Mouse (Mus musculus): ENCODE measurements around the gene H2-Q10. TPM values are rescaled to one million over a fixed set of nuclear protein-coding genes. Genes with fewer than 3 reads are reported as not detected.
"Not testable (repeated sequence)": the region's sequence is repeated elsewhere in the genome, so short reads cannot be mapped to it uniquely, and the experiment has no call there.

The H2-Q10 gene
- polyA plus RNA-seq, 1 experiment from 2014 or later, result not detected

DNA sequence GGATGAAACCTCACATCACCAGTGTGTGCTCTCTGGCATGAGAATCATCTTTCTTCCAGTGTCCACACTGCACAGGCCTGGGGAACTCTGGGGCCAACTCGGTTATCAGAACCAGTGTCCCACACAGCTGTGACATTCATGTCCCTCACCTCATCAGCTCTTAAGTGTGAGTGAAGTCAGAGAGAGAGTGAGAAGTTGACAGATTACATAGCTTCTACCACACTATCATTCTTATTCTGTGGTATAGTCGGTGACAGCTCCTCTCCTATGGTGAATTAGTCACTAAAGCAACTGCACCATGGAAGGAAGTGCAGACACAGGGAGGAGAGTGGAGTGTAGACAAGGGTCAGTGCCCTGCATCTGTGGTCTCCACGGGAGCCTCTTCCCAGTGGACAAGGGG lies 953 bp upstream of the H2-Q10 start:
- not testable (repeated sequence) for ATAC-seq

DNA sequence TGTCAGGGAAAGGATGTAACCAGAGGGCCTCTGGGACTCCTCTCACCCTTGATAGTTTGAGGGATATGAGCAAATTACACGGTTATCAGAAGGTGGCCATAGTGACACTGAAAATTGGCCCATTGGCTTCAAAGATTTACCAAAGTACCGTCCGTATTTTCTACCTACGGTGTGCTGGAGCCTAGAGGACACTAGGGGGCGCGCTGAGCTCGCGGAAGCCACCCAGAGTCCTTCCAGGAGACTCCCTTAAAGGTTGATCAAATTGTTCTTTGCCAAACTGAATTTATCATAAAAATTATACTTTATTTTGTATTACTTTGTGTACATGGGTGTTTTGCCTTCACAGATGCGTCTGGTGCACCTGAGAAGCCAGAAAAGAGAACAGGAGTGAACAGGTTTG lies 14.2 kb downstream of the H2-Q10 start:
- 0 out of 2 replicates have a peak, but pooled peaks cover 2% of the 10 kb centered on the region for H3K4me1 ChIP-seq
- no peak for ATAC-seq
- no peaks in the 10 kb centered on the region for H3K9me3 ChIP-seq (replicated peaks)
- no peak overlapping the region for H3K9ac ChIP-seq
- no peaks in the 10 kb centered on the region for H3K27me3 ChIP-seq
- no peaks in the 10 kb centered on the region for H3K36me3 ChIP-seq (ENCODE audit: poor library complexity, severe bottlenecking)
- no peak overlapping the region for H3K4me2 ChIP-seq
- WGBS, result under 1% methylated on average over 9 of the region's 9 CpGs
- no peak overlapping the region for H3K27ac ChIP-seq
- H3K4me3 ChIP-seq, result no peak overlapping the region

More for the DNA sequence above, 953 bp upstream of the H2-Q10 start:
- peaks cover 45% of the 10 kb centered on the region for H3K27me3 ChIP-seq
- H3K4me3 ChIP-seq; H3K9me3 ChIP-seq (replicated peaks); H3K9ac ChIP-seq; H3K4me2 ChIP-seq; H3K27ac ChIP-seq; H3K36me3 ChIP-seq (ENCODE audit: poor library complexity, severe bottlenecking): not testable (repeated sequence)
- WGBS, result 74% methylated on average over 3 of the region's 3 CpGs
- peaks cover 11% of the 10 kb centered on the region for H3K4me1 ChIP-seq

DNA sequence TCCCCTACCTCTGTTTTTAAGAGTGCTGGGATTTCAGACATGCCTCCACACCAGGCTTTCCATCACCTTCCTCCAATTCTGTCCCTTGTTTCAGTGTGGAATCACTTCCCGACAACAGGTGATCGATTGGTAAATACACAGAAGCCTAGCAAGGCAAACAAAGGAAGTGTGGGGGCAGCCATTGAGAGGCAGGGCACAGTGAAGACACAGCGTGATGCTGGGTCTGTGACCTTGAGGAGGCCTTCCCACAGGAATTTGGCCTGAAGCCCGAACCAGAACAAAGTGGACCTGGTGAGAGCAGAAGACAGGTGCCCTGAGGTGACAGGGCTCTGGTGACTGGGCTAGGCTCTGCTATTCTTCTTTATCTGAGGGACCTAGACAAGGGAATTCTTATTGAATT lies 15.8 kb downstream of the H2-Q10 start:
- Histone ChIP-seq H3K9me3 (replicated peaks) (no peaks in the 10 kb centered on the region), H3K4me3 (no peak overlapping the region), H3K9ac (no peak overlapping the region), H3K4me1 (0 out of 2 replicates have a peak, but pooled peaks cover 2% of the 10 kb centered on the region), H3K4me2 (no peak overlapping the region), H3K27me3 (no peaks in the 10 kb centered on the region), H3K36me3 (ENCODE audit: poor library complexity, severe bottlenecking) (no peaks in the 10 kb centered on the region), H3K27ac (no peak overlapping the region)
- ATAC-seq, result no peak
- 30% methylated on average over 4 of the region's 4 CpGs for WGBS

DNA sequence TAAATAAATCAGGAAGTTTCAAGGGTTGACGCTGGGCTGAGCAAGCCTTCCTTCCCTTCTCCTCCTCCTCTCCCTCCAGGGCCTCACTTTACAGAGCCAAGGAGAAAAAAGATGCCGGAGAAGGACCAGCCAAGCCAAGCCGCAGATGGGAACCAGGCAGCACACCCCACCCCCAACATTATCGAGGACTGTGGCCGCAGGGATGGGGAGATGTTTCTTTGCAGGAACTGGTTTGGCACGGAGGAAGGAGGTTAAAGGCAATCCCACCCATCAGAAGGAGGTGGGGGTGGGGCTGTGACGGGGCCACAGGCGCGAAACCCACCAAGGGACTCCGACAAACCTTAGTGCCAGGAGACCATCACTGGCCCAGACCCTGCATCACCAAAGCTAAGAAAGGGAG lies 16.8 kb downstream of the H2-Q10 start:
- Histone ChIP-seq H3K4me3 (no peak overlapping the region), H3K9ac (no peak overlapping the region), H3K36me3 (ENCODE audit: poor library complexity, severe bottlenecking) (no peaks in the 10 kb centered on the region), H3K27me3 (no peaks in the 10 kb centered on the region), H3K27ac (no peak overlapping the region), H3K4me1 (0 out of 2 replicates have a peak, but pooled peaks cover 2% of the 10 kb centered on the region), H3K4me2 (no peak overlapping the region), H3K9me3 (replicated peaks) (no peaks in the 10 kb centered on the region)
- ATAC-seq, result no peak
- WGBS, result 72% methylated on average over 10 of the region's 10 CpGs

DNA sequence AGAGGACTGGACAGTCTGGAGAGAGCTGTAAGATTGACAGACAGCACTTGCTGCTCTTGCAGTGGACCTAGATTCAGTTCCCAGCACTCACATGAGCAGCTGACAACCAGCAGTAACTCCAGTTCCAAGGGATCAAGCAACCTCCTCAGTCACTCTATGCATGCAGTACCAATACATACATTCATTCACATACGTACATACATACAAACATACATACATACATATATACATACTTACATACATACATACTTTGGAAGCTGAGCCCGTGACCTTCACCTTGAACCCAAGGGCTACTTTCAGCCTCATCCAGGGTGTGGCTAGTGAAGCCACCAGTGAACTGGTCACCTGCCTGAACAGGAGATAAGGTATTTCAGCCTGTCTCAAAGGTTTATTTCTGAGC lies 18.2 kb downstream of the H2-Q10 start:
- H3K9me3 ChIP-seq (replicated peaks), result no peaks in the 10 kb centered on the region
- no peak for ATAC-seq
- H3K4me1 ChIP-seq, result 0 out of 2 replicates have a peak, but pooled peaks cover 2% of the 10 kb centered on the region
- 92% methylated on average over 2 of the region's 2 CpGs for WGBS
- no peaks in the 10 kb centered on the region for H3K36me3 ChIP-seq (ENCODE audit: poor library complexity, severe bottlenecking)
- H3K27me3 ChIP-seq, result no peaks in the 10 kb centered on the region
- no peak overlapping the region for H3K4me3 ChIP-seq
- H3K27ac ChIP-seq, result no peak overlapping the region
- H3K9ac ChIP-seq, result no peak overlapping the region
- no peak overlapping the region for H3K4me2 ChIP-seq

DNA sequence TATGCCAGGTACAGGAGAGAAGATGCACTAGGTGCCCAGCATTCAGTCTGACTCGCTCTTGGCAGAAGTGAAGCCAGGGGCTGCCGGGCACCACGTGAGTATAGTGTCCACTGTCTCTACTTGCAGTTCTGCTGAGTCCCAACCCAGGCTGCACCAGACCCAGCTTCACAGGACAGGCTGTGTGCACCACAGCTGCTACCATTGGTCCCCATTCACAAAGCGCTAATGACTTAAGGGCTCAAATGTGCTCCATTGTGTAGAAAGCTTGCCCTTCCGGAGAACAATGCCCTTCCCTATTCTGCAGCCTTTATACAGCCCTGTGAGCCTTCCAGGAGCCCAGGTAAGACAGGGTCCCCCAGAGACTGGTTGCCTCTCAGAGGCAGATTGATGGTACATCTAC lies 20.4 kb downstream of the H2-Q10 start:
- no peak for ATAC-seq
- Histone ChIP-seq H3K27me3 (no peaks in the 10 kb centered on the region), H3K9ac (no peak overlapping the region), H3K36me3 (ENCODE audit: poor library complexity, severe bottlenecking) (no peaks in the 10 kb centered on the region), H3K4me3 (no peak overlapping the region), H3K9me3 (replicated peaks) (no peaks in the 10 kb centered on the region), H3K27ac (no peak overlapping the region), H3K4me1 (0 out of 2 replicates have a peak, but pooled peaks cover 2% of the 10 kb centered on the region), H3K4me2 (no peak overlapping the region)
- WGBS, result 29% methylated on average over 5 of the region's 5 CpGs

DNA sequence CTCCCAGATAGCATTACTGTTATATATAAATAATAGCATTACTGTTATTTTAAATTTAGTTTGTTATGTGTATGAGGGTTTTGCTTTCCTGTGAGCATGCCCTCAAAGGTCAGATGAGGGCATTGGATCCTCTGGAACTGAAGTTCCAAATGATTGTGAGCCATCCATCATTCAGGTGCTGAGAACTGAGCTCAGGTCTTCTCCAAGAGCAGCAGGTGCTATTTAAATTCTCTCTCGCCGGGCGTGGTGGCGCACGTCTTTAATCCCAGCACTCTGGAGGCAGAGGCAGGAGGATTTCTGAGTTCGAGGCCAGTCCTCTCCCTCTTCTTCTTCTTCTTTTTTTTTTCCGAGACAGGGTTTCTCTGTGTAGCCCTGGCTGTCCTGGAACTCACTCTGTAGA lies 27.2 kb downstream of the H2-Q10 start:
- no peaks in the 10 kb centered on the region for H3K4me1 ChIP-seq
- H3K27ac ChIP-seq, result no peak overlapping the region
- no peak overlapping the region for H3K9ac ChIP-seq
- no peak for ATAC-seq
- no peak overlapping the region for H3K4me2 ChIP-seq
- no peaks in the 10 kb centered on the region for H3K36me3 ChIP-seq (ENCODE audit: poor library complexity, severe bottlenecking)
- no peaks in the 10 kb centered on the region for H3K27me3 ChIP-seq
- WGBS, result 96% methylated on average over 7 of the region's 7 CpGs
- H3K4me3 ChIP-seq, result no peak overlapping the region
- no peaks in the 10 kb centered on the region for H3K9me3 ChIP-seq (replicated peaks)

DNA sequence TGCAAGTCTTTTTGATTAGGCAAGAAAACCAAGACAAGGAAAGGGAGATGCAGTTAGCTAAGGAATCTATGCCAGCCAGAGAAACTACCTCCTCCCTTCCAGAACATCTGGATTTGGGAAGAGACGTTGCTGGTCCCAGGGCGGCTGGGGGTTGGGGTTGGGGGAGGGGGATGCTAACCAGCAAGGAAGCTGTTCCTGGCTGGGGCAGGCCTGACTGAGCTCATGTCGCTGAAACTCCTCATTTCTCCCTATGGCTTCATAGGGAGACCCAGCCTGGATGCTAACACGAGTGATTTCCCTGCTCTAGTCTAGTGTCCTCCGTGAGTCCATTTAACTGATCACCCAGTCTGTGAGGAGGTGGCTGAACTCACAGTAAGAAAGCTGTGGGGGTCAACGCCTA lies 32.3 kb downstream of the H2-Q10 start:
- no peak overlapping the region for H3K9ac ChIP-seq
- no peaks in the 10 kb centered on the region for H3K4me1 ChIP-seq
- H3K9me3 ChIP-seq (replicated peaks), result no peaks in the 10 kb centered on the region
- no peak for ATAC-seq
- no peaks in the 10 kb centered on the region for H3K36me3 ChIP-seq (ENCODE audit: poor library complexity, severe bottlenecking)
- H3K4me3 ChIP-seq, result no peak overlapping the region
- 4% methylated on average over 6 of the region's 6 CpGs for WGBS
- H3K27ac ChIP-seq, result no peak overlapping the region
- no peak overlapping the region for H3K4me2 ChIP-seq
- peaks cover 34% of the 10 kb centered on the region for H3K27me3 ChIP-seq

DNA sequence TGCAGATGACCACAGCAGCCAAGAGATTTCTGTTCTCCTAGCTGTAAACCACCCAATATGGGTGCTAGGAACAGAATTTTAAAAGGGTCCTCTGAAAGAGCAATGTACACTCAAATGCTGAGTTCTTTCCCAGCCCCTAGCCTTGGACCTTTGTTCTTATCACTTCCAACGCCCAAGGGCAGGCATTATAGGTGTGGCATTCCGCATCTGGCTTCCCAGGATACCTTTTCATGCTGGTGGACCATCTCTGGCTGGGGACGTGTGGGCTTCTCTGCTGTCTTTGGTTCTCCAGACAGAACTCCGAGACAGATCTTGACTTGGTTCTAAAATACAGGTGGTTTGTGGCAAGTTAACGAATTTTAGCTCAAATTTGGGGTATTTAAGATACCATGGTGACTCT lies 32.9 kb downstream of the H2-Q10 start:
- Histone ChIP-seq H3K4me2 (no peak overlapping the region), H3K9me3 (replicated peaks) (no peaks in the 10 kb centered on the region), H3K27ac (no peak overlapping the region), H3K36me3 (ENCODE audit: poor library complexity, severe bottlenecking) (no peaks in the 10 kb centered on the region), H3K9ac (no peak overlapping the region), H3K4me3 (no peak overlapping the region), H3K27me3 (peaks cover 39% of the 10 kb centered on the region), H3K4me1 (no peaks in the 10 kb centered on the region)
- no peak for ATAC-seq
- WGBS, result 50% methylated on average over 5 of the region's 5 CpGs

DNA sequence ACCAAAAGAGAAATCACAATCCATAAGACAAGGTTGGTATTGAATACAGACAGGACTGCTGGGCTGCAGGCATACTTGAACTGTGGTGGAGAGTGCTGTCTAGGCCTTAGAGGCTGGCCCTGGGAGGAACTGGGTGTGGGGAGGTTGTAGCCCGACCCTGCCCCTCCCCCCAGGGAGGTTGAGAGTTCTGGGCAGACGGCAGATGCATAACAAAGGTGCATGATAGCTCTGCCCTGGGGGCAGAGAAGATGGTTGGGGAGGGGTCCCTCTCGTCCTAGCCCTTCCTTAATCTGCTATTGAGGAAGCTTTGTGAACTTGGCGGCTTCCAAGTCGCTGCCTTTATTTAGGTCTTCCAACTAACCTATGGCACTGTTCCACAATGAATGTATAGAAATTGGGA lies 34.0 kb downstream of the H2-Q10 start:
- Histone ChIP-seq H3K36me3 (ENCODE audit: poor library complexity, severe bottlenecking) (no peaks in the 10 kb centered on the region), H3K27me3 (peaks cover 47% of the 10 kb centered on the region), H3K9me3 (replicated peaks) (no peaks in the 10 kb centered on the region), H3K4me1 (no peaks in the 10 kb centered on the region), H3K9ac (no peak overlapping the region), H3K27ac (no peak overlapping the region), H3K4me2 (no peak overlapping the region), H3K4me3 (no peak overlapping the region)
- ATAC-seq, result no peak
- 15% methylated on average over 5 of the region's 5 CpGs for WGBS

DNA sequence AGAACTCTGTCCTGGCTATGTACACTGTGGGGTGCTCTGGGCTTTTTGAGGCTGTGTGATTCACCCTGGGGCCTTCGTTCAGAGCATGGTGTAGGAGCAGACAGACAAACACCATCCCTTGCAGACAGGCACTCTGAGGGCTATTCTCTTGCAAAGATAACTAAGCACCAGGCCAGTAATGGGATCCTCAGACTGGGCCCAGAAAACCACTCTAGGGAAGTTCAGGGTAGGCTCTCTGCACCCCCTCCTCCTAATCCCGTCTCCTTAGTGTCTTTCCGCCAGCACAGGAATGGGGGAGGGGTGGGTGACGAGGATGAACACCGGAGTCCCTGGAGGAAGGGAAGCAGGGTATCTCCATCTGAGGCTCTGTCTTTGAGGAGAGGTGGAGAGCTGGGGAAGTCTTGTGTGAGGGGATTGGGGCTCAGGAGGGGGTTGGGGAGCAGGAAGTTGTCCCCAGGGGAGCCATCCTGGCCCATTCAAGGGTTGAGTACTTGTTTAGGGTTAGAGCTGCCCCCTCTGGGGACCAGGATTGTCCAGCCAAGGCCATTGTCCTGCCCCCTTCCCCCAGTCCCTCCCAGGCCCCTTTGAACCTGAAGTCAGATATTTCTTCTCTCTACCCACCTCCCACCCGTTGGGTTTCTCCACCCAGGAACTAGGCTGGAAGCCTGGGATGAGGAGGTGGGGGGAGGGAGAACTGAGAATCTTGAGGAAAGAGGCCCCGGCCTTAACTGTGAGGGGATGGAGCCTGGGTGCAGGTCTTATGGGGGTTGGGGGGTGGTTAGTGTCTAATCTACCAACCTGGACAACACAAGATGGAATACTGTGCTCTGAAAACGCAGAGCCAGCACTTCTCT lies 35.0 kb downstream of the H2-Q10 start:
- H3K9ac ChIP-seq, result 0 out of 2 replicates have a peak overlapping the region, but pooled peaks have one; percentile 18
- no peaks in the 10 kb centered on the region for H3K4me1 ChIP-seq
- no peak overlapping the region for H3K4me3 ChIP-seq
- H3K27ac ChIP-seq, result no peak overlapping the region
- H3K27me3 ChIP-seq, result peaks cover 52% of the 10 kb centered on the region
- H3K36me3 ChIP-seq (ENCODE audit: poor library complexity, severe bottlenecking), result no peaks in the 10 kb centered on the region
- H3K4me2 ChIP-seq, result no peak overlapping the region
- no peak for ATAC-seq
- 15% methylated on average over 8 of the region's 8 CpGs for WGBS
- H3K9me3 ChIP-seq (replicated peaks), result no peaks in the 10 kb centered on the region

DNA sequence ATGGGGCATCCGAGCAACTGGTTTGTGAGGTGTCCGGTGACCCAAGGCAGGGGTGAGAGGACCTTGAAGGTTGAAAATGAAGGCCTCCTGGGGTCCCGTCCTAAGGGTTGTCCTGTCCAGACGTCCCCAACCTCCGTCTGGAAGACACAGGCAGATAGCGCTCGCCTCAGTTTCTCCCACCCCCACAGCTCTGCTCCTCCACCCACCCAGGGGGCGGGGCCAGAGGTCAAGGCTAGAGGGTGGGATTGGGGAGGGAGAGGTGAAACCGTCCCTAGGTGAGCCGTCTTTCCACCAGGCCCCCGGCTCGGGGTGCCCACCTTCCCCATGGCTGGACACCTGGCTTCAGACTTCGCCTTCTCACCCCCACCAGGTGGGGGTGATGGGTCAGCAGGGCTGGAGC lies 35.9 kb downstream of the H2-Q10 start, which contains the start of gene Pou5f1:
Gene Pou5f1 (plus strand): TSS at position 243 of the 400 bp plus-strand sequence.
- no peak within 1 kb of the TSS for H3K27ac ChIP-seq
- WGBS, result 26% methylated on average over 12 of the region's 13 CpGs
- H3K27me3 ChIP-seq, result peaks cover 52% of the 10 kb centered on the region
- H3K36me3 ChIP-seq (ENCODE audit: poor library complexity, severe bottlenecking), result no peaks in the 10 kb centered on the region
- no peaks in the 10 kb centered on the region for H3K4me1 ChIP-seq
- H3K4me2 ChIP-seq, result no peak within 1 kb of the TSS
- no peak within 1 kb of the TSS; the same call in 1 of the 2 replicates for H3K9ac ChIP-seq
- ATAC-seq, result no peak
- no peaks in the 10 kb centered on the region for H3K9me3 ChIP-seq (replicated peaks)
- H3K4me3 ChIP-seq, result no peak within 1 kb of the TSS

Measured in forebrain, embryonic 13.5 days (tissue).